Mouse (Mus musculus): ENCODE results near the gene Mtfr1l. TPM values are rescaled to one million over a fixed set of nuclear protein-coding genes. Genes with fewer than 3 reads are reported as not detected.

Mtfr1l gene
- polyA plus RNA-seq, 1 experiment: 88.3 TPM

DNA sequence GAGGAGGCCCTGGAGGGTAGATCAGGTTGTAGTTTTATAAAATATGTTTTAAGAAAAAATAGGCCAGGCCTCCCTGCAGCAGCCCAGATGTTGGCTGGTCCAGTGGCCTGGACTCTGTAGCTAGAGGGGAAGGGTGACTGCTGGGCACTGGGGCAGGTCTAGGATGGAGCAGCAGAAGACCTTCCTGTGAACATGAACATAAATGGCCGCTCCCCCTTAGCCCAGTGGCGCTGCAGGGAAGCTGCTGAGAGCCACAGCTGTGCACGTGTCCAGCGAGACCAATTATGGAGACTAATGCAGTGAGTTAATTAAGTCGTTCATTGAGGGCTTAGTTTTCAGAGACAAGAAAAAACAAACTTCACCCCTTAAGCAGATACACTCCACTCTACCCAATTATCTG is 9.4 kb downstream of the Mtfr1l start:
- TF ChIP-seq CTCF (IDR thresholded peaks at IDR 0.05; ENCODE audit: borderline replicate concordance, insufficient read depth, low read length): no peak
- TF ChIP-seq POLR2A (IDR thresholded peaks at IDR 0.05; ENCODE audit: low read depth, low read length): no peak
- H3K4me3 ChIP-seq (ENCODE audit: insufficient read depth, low read length): no peak overlapping the region
- no peaks in the 10 kb centered on the region for H3K4me1 ChIP-seq (ENCODE audit: control insufficient read depth, insufficient read depth, low read length)
- H3K27ac ChIP-seq (ENCODE audit: insufficient read depth, low read length): no peak overlapping the region

DNA sequence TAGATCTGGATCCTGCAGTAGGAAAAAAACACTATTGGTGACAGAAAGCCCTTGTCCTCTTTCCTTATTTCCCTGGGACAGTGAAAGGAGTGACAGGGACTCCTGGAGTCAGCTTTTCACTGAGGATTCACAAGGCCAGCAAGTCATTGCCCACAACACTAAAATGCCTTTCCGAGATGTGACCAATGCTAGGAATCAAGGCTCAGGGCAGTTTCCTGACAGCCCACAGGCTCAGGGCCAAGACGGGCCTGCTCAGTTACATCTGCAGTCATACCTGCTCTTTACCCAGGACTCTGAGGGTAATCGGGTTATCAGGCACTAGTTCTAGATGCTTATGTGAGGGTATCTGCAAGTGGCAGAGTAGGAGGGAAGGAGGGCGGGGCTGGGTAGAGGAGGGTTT is 11.7 kb downstream of the Mtfr1l start:
- TF ChIP-seq POLR2A (IDR thresholded peaks at IDR 0.05; ENCODE audit: low read depth, low read length): no peak
- no peak for TF ChIP-seq CTCF (IDR thresholded peaks at IDR 0.05; ENCODE audit: borderline replicate concordance, insufficient read depth, low read length)

DNA sequence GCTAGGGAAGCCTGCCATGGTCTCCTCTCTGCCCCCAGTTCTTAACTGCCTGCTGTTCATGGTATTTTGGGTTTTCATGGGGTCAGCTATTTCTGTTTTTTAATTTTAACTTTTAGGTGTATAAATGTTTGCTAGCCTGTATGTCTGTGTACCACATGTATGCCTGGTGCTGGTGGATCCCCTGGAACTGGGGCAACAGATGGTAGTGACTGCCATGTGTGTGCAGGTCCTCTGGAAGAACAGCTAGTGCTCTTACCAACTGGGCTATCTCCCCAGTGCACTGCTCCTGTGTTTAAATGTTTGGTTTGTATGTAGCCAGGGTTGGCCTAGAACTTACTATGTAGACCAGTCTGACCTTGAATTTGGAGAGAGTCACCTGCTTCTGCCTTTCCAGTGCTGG is 15.9 kb downstream of the Mtfr1l start:
- Histone ChIP-seq H3K27ac (ENCODE audit: insufficient read depth, low read length) (no peak overlapping the region), H3K4me3 (ENCODE audit: insufficient read depth, low read length) (no peak overlapping the region), H3K4me1 (ENCODE audit: control insufficient read depth, insufficient read depth, low read length) (peaks cover 7% of the 10 kb centered on the region; the same call in 1 of the 2 replicates)
- TF ChIP-seq POLR2A (IDR thresholded peaks at IDR 0.05; ENCODE audit: low read depth, low read length): no peak
- no peak for TF ChIP-seq CTCF (IDR thresholded peaks at IDR 0.05; ENCODE audit: borderline replicate concordance, insufficient read depth, low read length)

More for the DNA sequence above, 11.7 kb downstream of the Mtfr1l start:
- Histone ChIP-seq H3K4me1 (ENCODE audit: control insufficient read depth, insufficient read depth, low read length) (no peaks in the 10 kb centered on the region), H3K4me3 (ENCODE audit: insufficient read depth, low read length) (no peak overlapping the region), H3K27ac (ENCODE audit: insufficient read depth, low read length) (no peak overlapping the region)

DNA sequence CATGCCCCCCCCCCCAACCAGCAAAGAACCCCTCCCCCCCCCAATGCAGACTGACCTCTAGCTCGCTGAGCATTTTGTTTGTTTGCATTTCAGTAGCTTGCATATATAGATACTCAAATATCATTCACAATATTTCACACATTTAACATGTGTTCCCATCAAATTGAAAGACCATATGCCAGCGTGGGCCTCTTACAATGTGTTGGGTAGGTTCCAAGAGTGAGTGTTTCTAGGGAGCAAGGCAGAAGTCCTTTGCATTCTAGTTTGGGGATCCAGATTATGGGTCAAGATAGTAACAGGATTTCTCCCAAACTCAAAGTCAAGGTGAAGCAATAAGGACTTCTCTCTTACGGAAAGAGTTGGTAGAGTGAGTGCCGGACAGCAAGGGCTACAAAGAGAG is 16.6 kb downstream of the Mtfr1l start:
- Histone ChIP-seq H3K4me1 (ENCODE audit: control insufficient read depth, insufficient read depth, low read length) (peaks cover 7% of the 10 kb centered on the region; the same call in 1 of the 2 replicates), H3K4me3 (ENCODE audit: insufficient read depth, low read length) (no peak overlapping the region), H3K27ac (ENCODE audit: insufficient read depth, low read length) (no peak overlapping the region)
- TF ChIP-seq POLR2A (IDR thresholded peaks at IDR 0.05; ENCODE audit: low read depth, low read length) (no peak), CTCF (IDR thresholded peaks at IDR 0.05; ENCODE audit: borderline replicate concordance, insufficient read depth, low read length) (no peak)

DNA sequence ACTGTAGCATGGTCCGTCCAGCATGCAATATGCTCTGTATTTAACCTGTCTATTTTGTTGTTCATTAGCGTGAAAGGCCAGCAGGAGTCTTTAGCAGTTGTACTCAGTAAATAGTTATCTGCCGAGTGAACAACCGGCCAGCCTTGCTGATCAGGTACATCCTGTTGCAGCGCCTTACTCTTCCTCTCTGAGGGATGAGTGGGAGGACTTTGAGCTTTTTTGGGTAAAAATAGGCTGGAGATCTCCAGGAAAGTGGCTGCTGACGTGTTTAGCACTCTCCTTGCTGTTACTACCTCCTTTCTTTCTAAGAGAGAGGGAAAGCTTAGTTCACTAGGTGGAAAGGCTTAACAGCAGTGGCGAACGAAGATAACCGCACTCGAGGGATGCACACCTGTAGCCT is 17.5 kb downstream of the Mtfr1l start:
- peaks cover 7% of the 10 kb centered on the region; the same call in 1 of the 2 replicates for H3K4me1 ChIP-seq (ENCODE audit: control insufficient read depth, insufficient read depth, low read length)
- TF ChIP-seq POLR2A (IDR thresholded peaks at IDR 0.05; ENCODE audit: low read depth, low read length) (no peak), CTCF (IDR thresholded peaks at IDR 0.05; ENCODE audit: borderline replicate concordance, insufficient read depth, low read length) (no peak)
- no peak overlapping the region for H3K4me3 ChIP-seq (ENCODE audit: insufficient read depth, low read length)
- peak overlapping the region; percentile 88; the same call in 1 of the 2 replicates for H3K27ac ChIP-seq (ENCODE audit: insufficient read depth, low read length)

DNA sequence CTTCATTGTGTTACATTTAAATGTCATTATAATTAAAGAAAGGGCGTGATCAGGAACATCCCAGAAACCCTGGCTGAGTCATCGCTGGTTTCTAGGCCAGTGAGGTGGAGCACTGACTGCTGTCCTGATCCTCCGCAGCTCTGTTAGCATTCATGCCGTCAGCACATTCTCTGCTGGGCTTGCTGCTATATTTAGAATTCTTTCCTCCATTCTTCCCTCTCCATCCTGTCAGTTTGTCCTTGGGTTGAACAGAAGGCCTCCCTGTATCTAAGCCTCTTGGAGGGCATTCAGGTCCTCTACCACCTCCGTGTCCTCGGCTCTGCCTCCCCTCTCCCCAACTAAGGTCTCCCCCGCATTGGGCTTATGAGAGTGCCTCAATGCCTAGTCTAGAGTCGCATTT is 18.2 kb downstream of the Mtfr1l start:
- TF ChIP-seq POLR2A (IDR thresholded peaks at IDR 0.05; ENCODE audit: low read depth, low read length) (no peak), CTCF (IDR thresholded peaks at IDR 0.05; ENCODE audit: borderline replicate concordance, insufficient read depth, low read length) (no peak)
- peak overlapping the region; percentile 88 for H3K27ac ChIP-seq (ENCODE audit: insufficient read depth, low read length)

DNA sequence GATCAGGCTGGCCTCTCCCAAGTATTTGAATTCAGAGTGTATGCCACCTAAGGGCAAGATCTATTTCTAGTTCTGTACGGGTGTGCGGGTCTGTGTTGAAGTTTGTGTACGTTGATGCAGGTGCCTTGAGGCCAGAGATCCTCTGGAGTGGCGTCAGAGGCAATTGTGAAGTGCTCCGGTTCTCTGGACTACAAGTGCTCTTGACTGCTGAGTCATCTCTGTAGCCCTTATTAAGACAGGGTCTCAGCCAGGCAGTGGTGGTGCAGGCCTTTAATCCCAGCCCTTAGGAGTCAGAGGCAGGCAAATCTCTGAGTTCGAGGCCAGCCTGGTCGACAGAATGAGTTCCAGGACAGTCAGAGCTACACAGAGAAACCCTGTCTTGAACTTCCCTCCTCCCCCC is 19.6 kb downstream of the Mtfr1l start:
- Histone ChIP-seq H3K4me1 (ENCODE audit: control insufficient read depth, insufficient read depth, low read length) (peaks cover 7% of the 10 kb centered on the region; the same call in 1 of the 2 replicates), H3K27ac (ENCODE audit: insufficient read depth, low read length) (no peak overlapping the region), H3K4me3 (ENCODE audit: insufficient read depth, low read length) (no peak overlapping the region)
- TF ChIP-seq POLR2A (IDR thresholded peaks at IDR 0.05; ENCODE audit: low read depth, low read length) (no peak), CTCF (IDR thresholded peaks at IDR 0.05; ENCODE audit: borderline replicate concordance, insufficient read depth, low read length) (no peak)

More for the DNA sequence above, 18.2 kb downstream of the Mtfr1l start:
- Histone ChIP-seq H3K4me1 (ENCODE audit: control insufficient read depth, insufficient read depth, low read length) (peaks cover 7% of the 10 kb centered on the region; the same call in 1 of the 2 replicates), H3K4me3 (ENCODE audit: insufficient read depth, low read length) (no peak overlapping the region)

DNA sequence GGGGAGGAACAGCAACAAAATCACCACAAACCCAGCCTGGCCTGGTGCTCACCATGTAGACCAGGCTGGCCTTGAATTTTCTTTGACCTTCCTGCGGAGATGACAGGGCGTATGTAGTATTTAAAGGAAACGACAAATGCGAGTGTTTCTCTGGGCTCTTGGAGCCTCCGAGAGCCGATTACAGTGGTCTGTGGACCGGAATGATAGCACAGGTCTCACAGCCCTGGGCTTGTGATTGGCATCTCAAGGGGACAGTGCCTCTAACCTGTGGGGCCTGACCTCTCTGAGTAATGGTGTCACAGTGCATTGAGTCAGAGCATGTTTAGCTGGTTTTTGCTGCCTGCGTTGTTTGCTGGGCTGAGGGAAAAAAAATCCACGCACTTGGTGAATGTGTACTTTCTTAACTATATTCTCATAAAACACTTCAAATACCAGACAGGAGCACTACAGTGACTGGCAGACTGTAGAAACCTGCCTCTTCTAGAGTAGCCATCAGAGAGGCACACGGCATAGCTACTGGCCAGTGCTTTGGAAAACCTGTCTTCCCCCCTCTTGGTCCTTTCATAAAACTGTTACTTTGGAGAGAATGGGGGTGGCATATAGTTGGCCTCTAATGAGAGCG is 20.8 kb downstream of the Mtfr1l start:
- TF ChIP-seq POLR2A (IDR thresholded peaks at IDR 0.05; ENCODE audit: low read depth, low read length) (no peak), CTCF (IDR thresholded peaks at IDR 0.05; ENCODE audit: borderline replicate concordance, insufficient read depth, low read length) (no peak)
- no peak overlapping the region for H3K4me3 ChIP-seq (ENCODE audit: insufficient read depth, low read length)
- peaks cover 7% of the 10 kb centered on the region; the same call in 1 of the 2 replicates for H3K4me1 ChIP-seq (ENCODE audit: control insufficient read depth, insufficient read depth, low read length)
- no peak overlapping the region for H3K27ac ChIP-seq (ENCODE audit: insufficient read depth, low read length)

DNA sequence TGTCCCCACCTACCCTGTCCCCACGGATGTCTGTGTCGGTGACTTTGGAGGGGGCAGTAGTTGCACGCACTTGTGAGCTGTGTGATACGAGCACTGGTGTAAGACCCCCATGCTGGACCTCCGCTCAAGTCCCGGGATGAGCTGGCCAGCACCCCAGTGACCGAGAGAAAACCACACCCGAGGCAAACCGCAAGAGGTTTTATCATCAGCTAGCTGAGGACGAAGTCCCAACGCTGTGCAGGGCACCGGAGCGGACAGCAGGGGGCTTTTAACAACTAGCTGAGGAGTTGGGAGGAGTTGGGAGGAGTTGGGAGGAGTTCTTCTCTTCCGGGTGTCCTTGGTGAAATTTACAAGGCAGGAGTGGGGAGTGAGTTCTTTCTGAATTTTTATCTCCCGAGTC is 22.4 kb downstream of the Mtfr1l start:
- Histone ChIP-seq H3K4me1 (ENCODE audit: control insufficient read depth, insufficient read depth, low read length) (peaks cover 7% of the 10 kb centered on the region; the same call in 1 of the 2 replicates), H3K27ac (ENCODE audit: insufficient read depth, low read length) (no peak overlapping the region), H3K4me3 (ENCODE audit: insufficient read depth, low read length) (peak overlapping the region; percentile 5)
- TF ChIP-seq CTCF (IDR thresholded peaks at IDR 0.05; ENCODE audit: borderline replicate concordance, insufficient read depth, low read length) (no peak), POLR2A (IDR thresholded peaks at IDR 0.05; ENCODE audit: low read depth, low read length) (no peak)

DNA sequence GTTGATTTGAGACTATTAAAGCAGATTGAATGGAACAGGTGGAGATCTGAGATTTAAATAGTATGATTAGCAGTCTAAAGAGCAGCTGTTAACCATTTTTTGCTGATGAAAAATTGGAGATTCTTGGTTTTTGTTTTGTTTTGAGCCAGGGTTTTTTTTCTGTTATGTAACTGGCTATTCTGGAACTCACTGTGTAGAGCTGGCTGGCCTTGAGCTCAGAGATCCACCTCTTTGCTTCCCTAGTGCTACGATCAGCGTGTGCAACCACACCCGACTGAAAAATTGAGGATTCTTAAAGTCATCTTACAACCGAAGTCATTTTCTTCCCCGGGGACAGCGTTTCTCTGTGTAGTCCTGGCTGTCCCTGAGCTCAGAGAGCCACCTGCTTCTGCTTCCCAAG is 23.5 kb downstream of the Mtfr1l start:
- no peak overlapping the region for H3K27ac ChIP-seq (ENCODE audit: insufficient read depth, low read length)
- TF ChIP-seq POLR2A (IDR thresholded peaks at IDR 0.05; ENCODE audit: low read depth, low read length) (no peak), CTCF (IDR thresholded peaks at IDR 0.05; ENCODE audit: borderline replicate concordance, insufficient read depth, low read length) (no peak)
- H3K4me1 ChIP-seq (ENCODE audit: control insufficient read depth, insufficient read depth, low read length): no peaks in the 10 kb centered on the region
- H3K4me3 ChIP-seq (ENCODE audit: insufficient read depth, low read length): peak overlapping the region; percentile 32

Data from embryonic fibroblast, embryonic 13.5 days (primary cell).